Mouse (Mus musculus): ENCODE measurements at regions not wholly inside any gene's neighbourhood (a gene's known extent, or its start where the extent isn't known, plus 50 kb on each side); places are given as distances from the start of the nearest gene placed in this dataset.

- DNase-seq (ENCODE audit: low spot score in 2 of 2), result no peak
Observed at GRCm38 (mm10) chr15:51565543-51565942, 2319.2 kb upstream of the Gm7489 start.

- DNase-seq (ENCODE audit: low spot score in 2 of 2), result no peak
Observed at GRCm38 (mm10) chr15:51570631-51571030, 2314.1 kb upstream of the Gm7489 start.

GRCm38 (mm10) chr15:51574538-51575105 lies 2310.1 kb upstream of the Gm7489 start:
- DNase-seq (ENCODE audit: low spot score in 2 of 2), result no peak

GRCm38 (mm10) chr15:51583636-51584035 lies 2301.1 kb upstream of the Gm7489 start:
- no peak for DNase-seq (ENCODE audit: low spot score in 2 of 2)

GRCm38 (mm10) chr15:51586146-51586545 lies 2298.6 kb upstream of the Gm7489 start:
- no peak for DNase-seq (ENCODE audit: low spot score in 2 of 2)

- no peak for DNase-seq (ENCODE audit: low spot score in 2 of 2)
Observed at GRCm38 (mm10) chr15:51591406-51592068, 2293.2 kb upstream of the Gm7489 start.

- no peak for DNase-seq (ENCODE audit: low spot score in 2 of 2)
Observed at GRCm38 (mm10) chr15:51592069-51592435, 2292.7 kb upstream of the Gm7489 start.

GRCm38 (mm10) chr15:51592511-51593498 lies 2291.9 kb upstream of the Gm7489 start:
- no peak for DNase-seq (ENCODE audit: low spot score in 2 of 2)

GRCm38 (mm10) chr15:51594060-51594459 lies 2290.6 kb upstream of the Gm7489 start:
- DNase-seq (ENCODE audit: low spot score in 2 of 2), result no peak

- no peak for DNase-seq (ENCODE audit: low spot score in 2 of 2)
Observed at GRCm38 (mm10) chr15:51595655-51596054, 2289.1 kb upstream of the Gm7489 start.

GRCm38 (mm10) chr15:51597841-51598240 lies 2286.9 kb upstream of the Gm7489 start:
- DNase-seq (ENCODE audit: low spot score in 2 of 2), result no peak

GRCm38 (mm10) chr15:51601128-51601855 lies 2283.4 kb upstream of the Gm7489 start:
- no peak for DNase-seq (ENCODE audit: low spot score in 2 of 2)

GRCm38 (mm10) chr15:51621455-51621854 lies 2263.3 kb upstream of the Gm7489 start:
- DNase-seq (ENCODE audit: low spot score in 2 of 2), result no peak

- DNase-seq (ENCODE audit: low spot score in 2 of 2), result no peak
Observed at GRCm38 (mm10) chr15:51627463-51627862, 2257.2 kb upstream of the Gm7489 start.

- DNase-seq (ENCODE audit: low spot score in 2 of 2), result no peak
Observed at GRCm38 (mm10) chr15:51628518-51628917, 2256.2 kb upstream of the Gm7489 start.

- no peak for DNase-seq (ENCODE audit: low spot score in 2 of 2)
Observed at GRCm38 (mm10) chr15:51631881-51632280, 2252.8 kb upstream of the Gm7489 start.

- DNase-seq (ENCODE audit: low spot score in 2 of 2), result no peak
Observed at GRCm38 (mm10) chr15:51633068-51633467, 2251.6 kb upstream of the Gm7489 start.

- no peak for DNase-seq (ENCODE audit: low spot score in 2 of 2)
Observed at GRCm38 (mm10) chr15:51634726-51635125, 2250.0 kb upstream of the Gm7489 start.

- DNase-seq (ENCODE audit: low spot score in 2 of 2), result no peak
Observed at GRCm38 (mm10) chr15:51635129-51635920, 2249.4 kb upstream of the Gm7489 start.

GRCm38 (mm10) chr15:51637570-51637969 lies 2247.1 kb upstream of the Gm7489 start:
- DNase-seq (ENCODE audit: low spot score in 2 of 2), result no peak

- no peak for DNase-seq (ENCODE audit: low spot score in 2 of 2)
Observed at GRCm38 (mm10) chr15:51643772-51644311, 2240.9 kb upstream of the Gm7489 start.

Measured in frontal cortex, postnatal 10 days (tissue).